Mouse (Mus musculus) 416B (cell line): ENCODE measurements at regions not wholly inside any gene's neighbourhood (a gene's known extent, or its start where the extent isn't known, plus 50 kb on each side); places are given as distances from the start of the nearest gene placed in this dataset.

Source experiments
- DNase-seq: peaks from one replicate; pipeline ENCODE4 v3.0.0; 2011; ENCODE audit warnings: low read depth

DNA sequence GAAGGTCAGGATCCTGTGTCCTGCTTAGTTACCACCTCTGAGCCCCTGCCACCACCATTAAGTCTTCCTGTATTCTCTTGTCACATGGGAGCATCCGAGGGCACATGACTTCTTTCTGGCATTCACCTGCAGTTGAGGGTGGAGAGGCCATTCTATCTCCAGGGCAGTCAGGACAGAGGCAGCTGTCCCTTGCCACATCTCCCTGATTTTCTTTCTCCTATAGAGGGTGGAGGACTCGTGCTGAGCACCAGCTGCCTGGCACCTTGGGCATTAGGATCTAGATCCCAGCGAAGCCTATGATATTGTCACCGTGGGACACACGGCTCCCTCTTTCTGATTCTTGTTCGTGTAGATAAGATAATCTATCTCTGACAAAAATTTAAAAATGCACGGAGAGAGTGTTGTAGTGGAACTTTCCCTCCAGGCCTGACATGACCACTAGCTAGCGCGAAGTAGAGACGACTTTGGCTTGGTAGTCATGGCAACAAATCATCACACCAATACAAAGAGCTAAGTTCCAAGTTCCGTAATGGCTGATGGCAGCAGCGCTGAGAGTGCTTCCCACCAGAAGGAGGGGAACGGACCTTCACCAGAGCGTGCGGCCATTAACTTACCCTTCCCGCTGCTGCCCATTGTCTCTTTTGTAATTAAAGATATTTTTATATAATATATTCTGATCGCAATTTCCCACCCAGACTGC is 137.7 kb downstream of the Ipmk start:
- no peak for DNase-seq

DNA sequence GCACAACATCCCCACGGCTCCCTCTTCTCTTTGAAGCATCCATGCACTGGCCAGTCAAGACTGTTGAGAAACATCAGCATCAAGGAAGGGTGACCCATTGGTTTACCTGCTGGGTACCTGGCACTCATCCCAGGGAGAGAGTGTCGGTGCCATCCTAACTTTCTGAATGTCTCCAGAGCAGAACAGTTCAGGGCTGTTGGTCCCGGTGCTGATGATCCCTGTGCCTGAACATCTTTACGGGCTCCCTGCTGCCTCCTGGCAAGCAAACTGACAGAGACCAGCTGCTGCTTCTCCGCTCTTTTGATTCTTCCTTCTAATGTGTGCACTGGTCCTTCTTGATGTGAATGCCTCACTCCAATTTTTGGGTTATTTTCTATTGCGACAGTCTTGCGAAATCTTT is 142.2 kb downstream of the Ipmk start:
- no peak for DNase-seq

DNA sequence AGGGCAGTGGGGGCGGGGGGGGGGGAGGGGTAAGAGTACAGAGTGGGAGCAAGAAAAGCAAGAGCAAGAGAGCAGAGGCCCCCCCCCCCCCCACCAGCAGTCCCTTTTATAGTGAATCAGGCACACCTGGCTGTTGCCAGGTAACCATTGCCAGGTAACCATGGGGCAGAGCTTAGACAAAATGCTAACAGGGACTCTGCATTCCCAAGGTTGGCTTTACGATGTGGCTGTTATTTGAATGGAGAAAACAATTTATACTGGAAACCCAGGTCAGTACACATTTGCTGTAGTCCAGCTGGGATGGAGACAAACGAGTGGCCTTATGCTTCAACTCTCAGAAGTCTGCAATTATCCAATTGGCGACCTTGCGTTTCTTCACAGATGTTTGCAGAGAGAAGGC is 154.5 kb downstream of the Ipmk start:
- no peak for DNase-seq

DNA sequence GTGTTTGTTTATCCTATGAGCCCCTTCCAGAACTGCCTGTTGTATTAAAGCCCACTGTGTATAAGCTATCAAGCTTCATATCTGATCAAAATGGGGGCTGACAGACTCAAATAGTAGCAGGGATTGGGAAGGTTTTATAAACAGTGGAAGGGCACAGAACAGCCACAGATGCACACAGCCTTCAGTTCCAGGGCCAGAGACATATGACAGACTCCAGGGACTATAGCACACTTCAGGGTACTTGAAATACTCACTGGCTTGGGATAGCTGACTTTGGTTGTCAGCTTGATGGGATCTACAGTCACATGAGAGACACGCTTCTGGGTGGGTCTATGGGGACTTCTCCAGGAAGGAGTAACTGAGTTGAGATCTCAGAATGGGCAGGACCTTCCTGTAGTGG is 156.7 kb downstream of the Ipmk start:
- no peak for DNase-seq

DNA sequence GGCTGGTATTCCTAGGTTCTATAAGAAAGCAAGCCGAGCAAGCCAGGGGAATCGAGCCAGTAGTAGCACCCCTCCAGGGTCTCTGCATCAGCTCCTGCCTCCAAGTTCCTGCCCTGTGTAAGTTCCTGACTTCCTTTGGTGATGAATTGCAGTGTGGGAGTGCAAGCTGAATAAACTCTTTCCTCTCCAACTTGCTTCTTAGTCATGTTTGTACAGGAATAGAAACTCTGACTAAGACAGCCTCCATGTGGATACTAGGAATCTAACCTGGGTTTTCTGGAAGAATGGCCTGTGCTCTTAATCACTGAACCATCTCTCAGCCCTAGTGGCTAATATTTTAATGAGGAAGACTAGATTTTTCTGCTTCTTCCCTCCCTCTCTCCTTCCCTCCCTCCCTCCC is 177.7 kb downstream of the Ipmk start:
- no peak for DNase-seq

DNA sequence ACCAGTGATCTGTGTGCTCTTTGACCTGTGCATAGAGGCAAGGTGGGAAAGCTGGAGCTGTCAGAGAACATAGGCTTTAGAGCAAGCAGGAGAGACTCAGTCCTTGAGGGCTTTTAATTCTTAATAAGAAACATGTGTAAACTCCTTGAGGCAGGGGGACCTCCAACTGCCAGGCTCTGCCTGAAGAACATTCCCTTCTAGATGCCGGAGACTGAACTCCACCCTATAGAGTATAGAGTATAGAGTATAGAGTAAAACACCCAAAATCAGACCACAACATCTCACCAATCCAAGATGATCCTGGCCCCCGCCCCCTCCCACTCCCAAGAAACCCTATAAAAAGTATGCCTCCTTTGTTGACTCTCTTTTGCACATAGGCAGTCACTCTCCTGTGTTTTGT is 186.2 kb downstream of the Ipmk start:
- DNase-seq = no peak

DNA sequence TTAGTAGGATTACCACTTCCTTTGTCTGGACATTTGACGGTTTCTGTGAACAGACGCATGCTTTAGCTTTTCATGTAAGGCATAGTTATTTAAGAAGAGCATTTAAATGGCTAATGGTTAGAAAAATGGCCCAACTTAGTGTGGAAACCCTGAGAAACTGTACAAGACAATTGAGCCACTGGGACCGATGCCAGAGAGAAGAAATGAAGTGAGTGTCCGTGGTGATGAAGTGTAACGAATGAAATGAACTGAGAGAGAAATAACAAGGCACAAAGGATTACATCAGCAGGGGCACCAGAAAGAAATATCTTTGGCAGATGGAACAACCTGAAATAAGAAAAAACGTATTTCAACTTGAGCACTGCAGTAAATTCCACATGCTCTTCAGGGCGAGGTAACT is 197.9 kb downstream of the Ipmk start:
- no peak for DNase-seq

DNA sequence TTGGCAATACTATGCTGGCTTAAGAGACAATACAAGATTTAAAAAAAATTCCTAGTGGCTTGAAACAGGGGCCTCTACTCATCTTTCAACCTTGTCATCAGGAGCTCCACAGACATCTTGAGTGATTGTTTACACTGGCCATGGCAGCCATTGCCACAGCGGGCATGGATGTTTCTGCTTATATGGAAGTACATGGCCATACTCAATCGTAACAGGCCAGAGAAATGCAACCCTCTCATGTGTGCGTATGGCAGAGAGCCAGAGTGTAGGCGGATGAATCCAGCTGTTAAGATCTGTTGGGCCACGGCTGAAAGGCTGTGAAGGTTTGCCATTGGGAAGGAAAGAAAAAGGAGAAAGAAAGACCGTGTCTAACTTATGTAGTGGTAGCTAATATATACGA is 198.9 kb downstream of the Ipmk start:
- DNase-seq = no peak

DNA sequence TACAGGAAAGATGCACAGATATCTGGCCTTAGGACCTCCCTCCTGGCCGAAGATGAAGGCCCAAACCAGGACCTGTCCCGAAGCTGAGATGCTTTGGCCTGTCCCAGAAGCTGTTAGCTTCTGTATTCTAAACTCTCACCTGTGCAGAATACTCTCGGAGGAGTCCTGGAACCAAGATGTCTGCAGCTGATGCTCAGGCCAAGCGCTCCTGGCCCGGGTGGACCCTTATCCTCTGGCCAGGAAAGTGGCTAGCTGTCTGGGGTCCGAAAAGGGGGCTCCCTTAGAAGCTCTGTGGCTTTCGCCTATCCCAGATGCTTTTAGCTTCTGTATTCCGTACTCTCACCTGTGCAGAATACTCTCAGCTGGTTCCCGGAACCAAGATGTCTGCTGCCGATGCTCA is 236.2 kb downstream of the Ipmk start:
- no peak for DNase-seq

DNA sequence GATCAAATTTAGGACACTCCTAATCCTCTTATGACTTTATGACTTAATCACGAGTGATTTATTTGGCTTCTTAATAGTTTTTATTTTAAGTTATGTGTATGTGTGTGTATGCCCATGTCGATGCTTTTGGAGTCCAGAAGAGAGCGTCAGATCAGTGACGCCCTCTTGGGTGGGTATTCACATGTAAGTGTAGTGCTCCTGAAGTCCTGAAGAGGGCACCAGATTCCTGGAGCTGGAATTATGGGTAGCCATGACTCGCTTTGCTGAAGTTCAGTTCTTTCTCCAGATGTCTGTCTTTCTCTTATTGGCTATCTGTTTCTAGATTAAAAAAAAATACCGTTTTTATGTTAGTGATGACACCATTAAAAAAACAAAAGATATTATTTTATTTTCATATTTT is 251.0 kb downstream of the Ipmk start:
- DNase-seq = no peak

DNA sequence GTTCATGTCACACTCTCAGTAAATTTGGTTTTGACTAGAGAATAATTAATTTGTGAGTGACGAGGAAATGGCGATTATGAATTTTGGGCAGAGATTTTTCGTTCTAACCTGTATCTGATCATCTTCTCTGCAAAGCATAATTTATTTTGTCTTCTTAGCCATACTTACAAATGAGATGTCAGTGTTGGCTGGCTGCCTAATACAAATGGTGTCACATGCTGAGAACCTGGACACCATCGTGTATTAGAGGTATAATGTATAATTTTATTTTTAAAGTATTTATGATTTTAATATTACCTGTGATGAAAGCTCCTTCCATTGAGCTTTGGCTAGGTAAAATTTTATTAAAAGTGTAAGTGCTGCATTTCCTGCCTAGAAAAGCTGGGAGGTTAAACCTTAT is 266.2 kb downstream of the Ipmk start:
- no peak for DNase-seq

DNA sequence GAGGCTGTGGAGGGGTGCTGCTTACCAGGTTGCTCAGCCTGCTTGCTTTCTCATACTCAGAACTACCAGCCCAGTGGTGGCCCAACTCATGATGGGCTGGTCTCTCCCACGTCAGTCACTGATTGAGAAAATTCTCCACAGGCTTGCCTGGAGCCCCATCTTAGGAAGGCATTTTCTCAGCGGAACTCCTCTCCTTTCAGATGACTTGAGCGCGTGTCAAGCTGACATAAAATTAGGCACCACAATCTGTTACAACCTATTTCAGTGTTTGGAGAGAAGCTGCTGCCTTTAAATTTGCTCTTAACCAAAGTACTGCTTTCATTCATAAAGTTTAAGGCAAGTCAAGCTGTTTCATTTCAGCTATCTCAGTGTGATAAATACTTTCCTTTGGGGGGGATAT is 269.6 kb downstream of the Ipmk start:
- DNase-seq = no peak

DNA sequence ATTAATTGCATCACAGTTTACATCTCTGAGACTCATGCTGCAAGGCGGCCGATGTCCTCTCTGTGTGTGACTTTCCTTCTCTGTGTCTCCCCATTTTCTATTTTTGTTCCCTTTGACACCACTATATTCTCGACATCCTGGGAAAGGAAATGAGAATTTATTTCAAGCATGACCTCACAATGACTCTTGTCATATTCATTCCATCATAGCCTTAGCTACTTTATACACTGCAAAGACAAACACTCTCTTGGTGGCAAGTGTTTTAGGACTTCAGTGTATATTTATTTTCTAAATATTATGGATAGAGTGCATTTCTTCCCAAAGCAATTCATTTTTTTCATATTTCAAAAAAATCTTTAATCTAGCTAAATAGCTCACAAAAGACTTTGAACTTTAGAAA is 298.5 kb downstream of the Ipmk start:
- no peak for DNase-seq

DNA sequence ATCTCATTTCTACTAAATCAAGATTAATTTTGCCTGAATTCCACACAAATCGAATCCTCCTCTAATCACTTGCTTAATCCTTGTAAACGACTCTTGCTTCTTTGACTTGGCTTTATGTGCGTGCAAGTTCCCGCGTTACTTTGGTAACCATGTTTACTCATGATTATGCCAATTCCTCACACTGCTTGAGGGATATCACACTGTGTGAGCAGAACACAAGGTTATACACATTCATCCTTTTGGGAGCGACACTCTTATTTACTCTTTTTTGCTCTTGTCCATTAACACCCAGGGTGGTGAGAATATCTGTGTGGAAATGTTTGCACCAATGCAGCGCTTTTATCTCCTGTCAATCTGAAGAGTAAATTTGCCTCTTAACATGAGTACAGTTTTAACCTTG is 310.0 kb downstream of the Ipmk start:
- DNase-seq = no peak

DNA sequence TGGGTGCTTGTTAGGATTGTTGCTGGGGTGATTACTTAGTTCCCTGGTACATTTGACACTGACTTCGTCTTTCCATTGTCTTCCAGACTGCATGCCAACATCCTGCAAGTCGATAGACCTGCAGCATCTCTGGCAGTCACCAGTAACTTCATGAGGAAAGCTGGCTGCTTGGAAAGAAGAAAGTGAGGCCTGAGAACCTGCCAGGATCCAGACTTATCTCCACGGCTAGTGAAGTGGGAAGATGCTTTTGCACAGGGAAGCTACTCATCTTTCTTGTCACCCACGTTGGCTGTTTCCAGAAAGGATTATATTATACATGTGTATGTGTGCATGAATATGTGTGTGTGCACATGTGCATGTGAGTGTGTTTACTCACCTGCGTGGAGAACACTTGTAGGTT is 316.0 kb downstream of the Ipmk start:
- no peak for DNase-seq

DNA sequence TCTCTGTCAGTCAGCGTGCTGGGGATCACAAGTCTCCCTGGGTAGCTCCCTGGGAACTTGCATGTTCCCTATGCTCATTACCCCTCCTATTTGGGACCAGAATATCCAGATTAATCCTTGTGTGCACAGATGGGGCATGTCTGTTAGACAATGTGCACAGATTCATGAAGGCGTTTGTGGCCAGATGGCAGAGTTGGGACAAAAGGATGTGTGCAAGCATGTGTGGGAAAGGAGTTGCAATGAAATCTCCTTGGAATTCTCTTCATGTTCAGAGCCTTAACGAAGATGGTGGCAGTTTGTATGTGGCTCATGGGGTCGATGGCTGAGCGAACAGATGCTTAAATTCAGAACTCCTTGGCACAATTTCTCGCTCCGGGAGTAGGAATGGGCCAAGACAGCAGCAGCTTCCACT is 319.6 kb downstream of the Ipmk start:
- no peak for DNase-seq

DNA sequence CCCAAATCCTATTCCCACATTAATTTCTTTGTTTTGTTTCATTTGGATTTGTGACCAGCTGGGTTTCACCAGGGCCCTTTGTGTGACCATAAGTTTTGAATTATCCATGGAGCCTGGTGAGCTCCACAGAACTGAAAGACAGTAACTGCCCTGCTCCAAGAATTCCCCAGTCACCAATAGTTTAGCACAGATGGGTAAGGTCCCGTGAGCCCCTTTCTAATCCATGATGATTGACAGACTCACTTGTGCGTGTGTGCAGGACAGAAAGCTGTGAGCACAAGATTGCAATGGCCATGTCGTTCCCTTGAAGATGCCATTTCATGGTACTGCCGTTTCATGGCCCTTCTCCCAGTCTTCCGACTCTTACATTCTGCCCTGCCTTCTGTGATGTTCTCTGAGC is 331.7 kb downstream of the Ipmk start:
- no peak for DNase-seq

DNA sequence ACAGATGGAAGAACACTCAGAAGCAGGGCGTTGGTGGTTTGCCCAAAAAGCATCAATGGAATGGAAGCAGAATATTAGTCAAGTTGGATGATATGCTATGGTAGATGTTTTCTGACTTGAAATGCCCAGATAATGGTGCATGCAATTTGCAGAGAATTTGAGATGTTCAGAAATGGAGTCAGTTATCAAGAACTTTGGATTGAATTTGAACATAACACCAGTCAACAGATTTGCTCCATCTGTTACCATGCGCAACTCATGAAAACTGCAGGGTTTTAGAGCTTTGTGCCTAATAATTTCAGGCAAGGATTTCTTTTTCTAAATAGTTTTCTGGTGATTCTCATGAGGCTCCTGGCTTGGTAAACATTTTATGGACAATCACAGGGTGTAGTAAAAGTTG is 365.9 kb downstream of the Ipmk start:
- no peak for DNase-seq

DNA sequence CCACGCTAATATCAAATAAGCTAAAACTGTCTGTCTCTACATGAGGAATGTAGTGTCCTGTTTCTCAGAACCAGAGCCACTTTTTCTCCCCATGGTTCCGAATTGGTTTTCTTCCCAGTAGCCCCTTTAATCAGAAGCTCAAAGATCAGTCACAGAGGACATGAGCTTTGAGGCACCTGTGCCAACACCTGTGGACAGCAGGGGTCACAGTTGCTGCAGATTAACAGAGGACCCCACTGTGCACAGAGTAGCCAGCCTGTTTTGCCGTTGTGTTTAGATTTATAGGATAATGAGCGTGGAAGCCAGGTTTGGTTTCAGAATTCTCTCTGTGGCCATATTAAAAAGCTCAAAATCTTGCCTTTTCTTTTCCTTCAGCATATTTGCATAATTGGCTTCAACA is 380.2 kb downstream of the Ipmk start:
- DNase-seq = no peak

DNA sequence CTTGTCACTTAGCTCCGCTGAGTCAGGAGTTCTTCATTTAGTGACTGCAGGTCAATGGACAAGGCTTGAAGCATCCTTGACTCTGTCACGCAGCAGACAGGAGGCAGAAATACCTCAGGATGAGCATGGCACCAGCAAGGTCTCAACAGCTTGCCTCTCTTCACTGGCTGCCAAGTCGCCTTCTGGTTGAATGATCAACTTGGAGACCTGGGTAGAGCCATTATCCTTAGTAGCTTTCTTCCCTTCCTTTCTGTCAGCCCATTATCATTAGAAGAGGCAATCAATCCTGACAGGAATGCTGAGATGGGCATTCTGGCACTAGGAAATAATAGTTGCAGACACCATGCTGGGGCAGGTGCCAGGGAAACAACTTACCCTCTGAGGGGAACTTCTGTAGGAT is 386.3 kb downstream of the Ipmk start:
- no peak for DNase-seq

DNA sequence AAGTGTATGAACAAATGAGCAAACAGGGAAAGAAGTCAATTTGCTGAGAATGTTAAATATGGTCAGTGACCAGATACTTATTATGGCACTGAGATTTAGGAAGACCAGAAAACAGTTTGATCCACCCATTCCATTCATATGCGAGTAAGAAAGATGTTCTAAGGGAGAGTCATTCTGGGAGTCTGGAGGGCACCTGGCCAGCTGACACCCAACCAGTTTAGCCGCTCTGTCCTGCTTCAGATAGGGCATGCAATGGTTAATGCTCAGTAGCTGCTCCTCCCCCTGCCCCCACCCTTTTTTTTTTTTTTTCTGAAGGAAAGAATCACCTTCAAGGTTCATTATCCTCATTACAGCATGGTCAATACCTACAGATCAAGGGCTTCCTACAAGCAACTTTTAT is 386.9 kb downstream of the Ipmk start:
- DNase-seq = no peak

DNA sequence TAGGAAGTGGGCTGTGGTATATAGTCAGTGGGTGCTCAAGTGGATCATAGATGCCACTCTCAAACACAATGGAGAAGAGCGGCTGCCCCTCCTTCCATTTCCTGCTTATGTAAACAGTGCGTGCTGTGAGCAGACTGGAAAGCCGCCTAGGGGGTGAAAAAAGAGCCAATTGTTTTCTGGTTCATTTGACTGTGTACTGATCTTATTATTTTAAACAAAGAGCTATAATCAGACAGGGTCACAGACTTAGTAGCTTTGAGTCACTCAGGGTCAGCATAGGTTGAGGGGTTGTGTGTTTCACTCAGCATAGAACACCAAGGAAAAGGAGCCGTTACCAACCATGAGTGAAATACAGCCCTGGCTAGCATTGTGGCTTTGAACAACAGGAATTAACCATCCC is 390.7 kb downstream of the Ipmk start:
- DNase-seq = no peak

DNA sequence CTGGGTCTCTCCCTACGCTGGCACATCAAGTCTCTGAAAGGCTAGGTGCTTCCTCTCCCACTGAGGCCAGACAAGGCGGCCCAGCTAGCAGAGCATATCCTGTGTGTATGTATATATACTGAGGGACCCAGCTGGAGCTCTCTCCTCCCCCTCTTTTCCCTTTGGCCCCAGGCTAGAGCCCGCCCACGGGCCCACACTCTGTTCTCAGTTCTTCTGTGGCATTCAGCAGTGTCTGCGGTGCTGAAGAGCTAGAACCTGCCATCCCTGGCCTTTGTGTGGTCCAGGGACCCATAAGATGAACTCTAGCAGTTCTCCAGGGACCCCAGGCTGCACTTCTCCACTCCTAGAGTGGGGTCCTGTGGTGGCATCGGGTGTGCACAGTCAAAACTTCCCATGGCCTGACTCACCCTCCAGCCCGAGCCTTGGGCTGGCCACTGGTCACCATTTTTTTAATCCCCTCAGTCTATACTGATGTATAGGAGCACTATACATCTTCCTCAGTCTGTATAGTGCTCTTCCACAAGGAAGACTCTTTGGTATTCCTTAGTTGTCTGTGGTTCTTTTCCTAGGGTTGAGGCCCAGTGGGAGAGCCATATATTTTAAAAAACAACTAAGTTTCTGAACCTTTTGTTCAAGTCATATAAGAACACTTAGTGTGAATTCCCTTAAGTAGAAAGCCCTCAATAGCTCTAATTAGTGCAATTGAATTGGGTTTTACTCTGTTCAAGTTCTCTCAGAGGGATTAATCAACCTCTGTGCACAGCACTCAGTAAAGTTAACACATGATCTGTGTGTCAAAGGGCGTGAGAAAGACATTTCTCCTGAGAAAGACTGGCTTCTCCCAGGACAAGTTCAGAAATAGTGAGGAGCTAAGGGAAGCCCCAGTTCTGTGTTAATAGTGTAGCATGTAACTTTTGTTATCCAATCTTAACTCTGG is 401.3 kb downstream of the Ipmk start:
- no peak for DNase-seq

DNA sequence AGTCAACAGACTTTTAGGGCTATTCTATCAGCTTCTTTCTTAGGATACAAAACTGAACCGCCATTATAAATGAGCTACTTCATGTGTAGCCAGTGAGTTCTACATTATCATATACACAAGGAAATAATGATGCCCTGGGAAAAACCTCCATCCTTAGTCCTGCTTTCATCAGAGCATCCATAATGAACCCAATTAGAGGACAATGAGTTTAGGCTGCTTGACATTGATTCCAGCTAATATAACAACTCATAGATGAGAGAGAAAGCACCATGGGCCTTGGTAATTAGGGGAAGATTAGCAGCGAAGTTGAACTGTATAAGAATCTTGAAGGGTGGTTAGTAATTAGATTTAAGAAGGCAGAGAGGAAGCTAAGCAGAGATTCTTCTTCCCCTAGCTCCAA is 405.7 kb downstream of the Ipmk start:
- no peak for DNase-seq
